Mouse (Mus musculus) urinary bladder, postnatal 0 days (tissue): Measurements from ENCODE around the gene Oosp1. TPM values are rescaled to one million over a fixed set of nuclear protein-coding genes. Genes with fewer than 3 reads are reported as not detected.

Source experiments
- polyA plus RNA-seq: library from polyadenylated mRNA; unstranded; fragments of >200 nt; fragmentation: Nextera tagmentation; extraction: Ambion mirVana; gene quantifications from 2 replicates; pipeline ENCODE4 v1.2.1, GENCODE M21; 2015

The Oosp1 gene
- not detected in 2 replicates for polyA plus RNA-seq

DNA sequence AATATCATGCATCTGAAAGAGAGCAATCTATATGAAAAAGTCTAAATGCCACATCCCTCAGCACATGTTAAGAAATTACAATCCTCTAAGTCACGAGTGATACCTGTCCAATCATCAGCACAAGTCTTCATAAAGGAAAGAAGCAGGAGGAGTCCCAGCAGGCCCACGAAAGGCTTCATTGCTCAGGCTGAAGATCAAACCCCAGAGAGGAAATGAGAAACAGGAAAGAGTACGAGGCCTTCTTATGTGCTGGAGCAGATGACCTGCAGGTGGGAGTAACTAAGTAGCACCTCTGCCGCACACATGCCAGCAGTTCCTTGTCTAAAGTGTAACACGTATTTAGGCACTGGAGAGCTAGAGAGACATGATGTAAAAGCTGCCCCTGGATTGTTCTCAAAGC lies at the start of gene Oosp1:
Oosp1 (minus strand) TSS at position 312 of the 400 bp plus-strand sequence.

DNA sequence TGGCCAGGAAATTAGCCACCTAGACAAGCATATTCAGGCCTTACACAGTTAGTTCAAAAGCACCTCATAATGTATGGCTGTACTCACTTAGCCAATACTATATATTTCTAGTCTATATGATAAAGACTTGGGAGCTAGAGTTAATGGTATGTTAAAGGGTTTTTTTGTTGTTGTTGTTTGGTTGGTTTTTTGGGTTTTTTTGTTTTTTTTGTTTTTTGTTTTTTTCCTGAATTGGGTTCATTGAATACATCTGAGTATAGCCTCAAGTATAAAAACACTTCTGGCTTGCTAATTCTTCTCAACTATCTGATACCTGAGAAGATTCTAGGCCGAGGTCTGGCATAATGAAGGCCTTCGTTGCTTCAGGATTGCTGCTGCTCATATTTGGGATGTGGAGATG lies 5.8 kb upstream of the Oosp1 start, which contains the start of gene Oosp3:
Oosp3 (plus strand) TSS at position 301 of the 400 bp plus-strand sequence.

DNA sequence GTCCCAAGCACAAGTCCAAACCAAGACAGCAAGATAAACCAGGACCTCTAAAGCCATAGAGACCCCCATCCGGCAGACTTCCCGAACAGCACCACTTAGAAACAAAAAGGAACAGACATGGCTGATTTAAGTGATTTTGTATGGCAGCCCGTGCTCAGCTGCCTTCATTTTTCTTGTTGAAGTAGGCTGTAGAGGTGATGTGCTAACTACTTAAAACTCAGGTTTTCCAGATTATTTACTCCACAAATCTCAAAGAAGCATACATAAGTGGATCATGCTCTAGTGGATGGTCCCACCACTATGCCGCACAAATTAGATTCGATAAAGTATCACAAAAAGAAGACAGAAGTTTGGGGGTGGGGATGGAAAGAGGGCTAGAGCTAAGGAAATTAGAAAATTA lies 30.5 kb downstream of the Oosp1 start, which contains the start of gene Oosp2:
Oosp2 (minus strand) TSS at position 101 of the 400 bp plus-strand sequence.

DNA sequence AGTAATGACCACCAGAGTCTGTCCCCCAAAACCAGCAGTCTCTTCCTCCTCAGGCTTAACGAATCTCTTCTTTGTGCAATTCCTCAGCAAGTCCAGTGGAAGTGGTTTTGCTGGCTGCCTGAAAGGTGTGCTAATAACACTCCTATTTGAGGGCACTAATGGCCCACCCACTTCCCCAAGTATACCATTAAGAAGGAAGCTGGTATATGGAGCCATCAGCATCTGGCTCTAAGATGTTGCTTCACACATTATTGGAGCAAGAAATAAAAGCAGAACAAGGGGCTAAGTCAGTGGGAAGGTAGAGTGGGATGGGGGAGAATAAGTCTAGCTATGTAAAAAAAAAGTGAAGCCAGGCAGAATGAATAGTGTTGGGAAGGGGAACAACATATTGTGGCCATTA lies 50.2 kb downstream of the Oosp1 start, which contains the start of gene Ms4a3:
Ms4a3 (minus strand) TSS at position 120 of the 400 bp plus-strand sequence.

DNA sequence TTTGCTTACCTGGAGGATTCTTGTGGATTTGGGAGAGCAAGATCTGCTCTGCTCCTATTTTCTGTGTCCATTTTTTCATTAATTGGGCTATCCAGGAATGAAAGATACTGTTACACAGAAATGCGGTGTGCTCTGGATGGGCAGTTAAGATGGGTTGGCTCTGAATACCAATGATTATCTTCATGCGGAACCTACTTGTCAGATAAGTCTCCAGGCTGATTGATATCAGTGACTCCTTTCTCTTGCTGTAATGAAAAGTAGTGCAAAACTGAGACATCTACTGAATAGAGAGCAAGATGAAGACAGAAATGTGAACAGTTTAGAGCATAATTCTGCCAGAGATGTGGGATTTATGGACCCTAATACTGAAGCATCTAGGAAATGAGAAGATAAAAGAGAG lies 67.4 kb downstream of the Oosp1 start, which contains the start of gene Ms4a2:
Ms4a2 (minus strand) TSS at position 169 of the 400 bp plus-strand sequence.

Other genes with a start within 250 kb of the Oosp1 start
- gene Ms4a4b, start 247.6 kb downstream of the Oosp1 start, polyA plus RNA-seq, result 0.28 TPM in 1 of 2 replicates, not detected in the other
- 15.8 and 18.6 TPM in 2 replicates for gene Ms4a6c, start 221.8 kb downstream of the Oosp1 start, polyA plus RNA-seq
- gene Gm8369, start 205.2 kb downstream of the Oosp1 start, polyA plus RNA-seq, result 0.30 TPM in 1 of 2 replicates, not detected in the other
- 8.9 and 10.9 TPM in 2 replicates for gene Ms4a6b, start 174.6 kb downstream of the Oosp1 start, polyA plus RNA-seq
- gene Ms4a4d, start 154.3 kb downstream of the Oosp1 start, polyA plus RNA-seq, result 37.8 and 41.1 TPM in 2 replicates
- gene Ms4a6d, start 86.3 kb downstream of the Oosp1 start, polyA plus RNA-seq, result 16.0 and 35.0 TPM in 2 replicates
- gene Ms4a2, start 67.4 kb downstream of the Oosp1 start, polyA plus RNA-seq, result 0.22 and 0.35 TPM in 2 replicates
- not detected in 2 replicates for gene Ms4a3, start 50.3 kb downstream of the Oosp1 start, polyA plus RNA-seq
- gene Oosp2, start 30.6 kb downstream of the Oosp1 start, polyA plus RNA-seq, result not detected in 2 replicates
- gene Oosp3, start 5.9 kb upstream of the Oosp1 start, polyA plus RNA-seq, result not detected in 2 replicates
- gene Gif, start 56.4 kb upstream of the Oosp1 start, polyA plus RNA-seq, result not detected in 2 replicates
- gene Mrpl16, start 79.2 kb upstream of the Oosp1 start, polyA plus RNA-seq, result 35.2 and 37.0 TPM in 2 replicates
- gene Stx3, start 128.3 kb upstream of the Oosp1 start, polyA plus RNA-seq, result 7.2 and 7.7 TPM in 2 replicates
- gene Olfr1417, start 148.1 kb upstream of the Oosp1 start, polyA plus RNA-seq, result not detected in 2 replicates
- not detected in 2 replicates for gene Olfr1418, start 169.9 kb upstream of the Oosp1 start, polyA plus RNA-seq
- gene Olfr1419, start 184.0 kb upstream of the Oosp1 start, polyA plus RNA-seq, result not detected in 2 replicates
- gene Olfr1420, start 195.4 kb upstream of the Oosp1 start, polyA plus RNA-seq, result not detected in 2 replicates
- gene Patl1, start 221.2 kb upstream of the Oosp1 start, polyA plus RNA-seq, result 8.2 and 9.1 TPM in 2 replicates